Mouse (Mus musculus) limb, embryonic 15.5 days (tissue): Measurements from ENCODE around the gene Lrch4. TPM values are rescaled to one million over a fixed set of nuclear protein-coding genes. Genes with fewer than 3 reads are reported as not detected.

Experiments
- ATAC-seq: fragments of 200-750 bp; cut with Nextera tagmentation; 2 replicates; pipeline ENCODE4 v1.8.0; 2017; ENCODE audit warnings: low read depth, moderate TSS enrichment; ENCODE audit not compliant: insufficient number of reproducible peaks, low FRiP score, low TSS enrichment
- H3K27ac ChIP-seq: fragments of 300-500 bp; sonication (generic); 2 replicates; pipeline ENCODE4 v1.5.1; 2015; ENCODE audit warnings: moderate library complexity, mild to moderate bottlenecking, inconsistent platforms
- H3K27me3 ChIP-seq: fragments of 300-500 bp; sonication (generic); 2 replicates; pipeline ENCODE4 v1.6.1; 2015; ENCODE audit warnings: inconsistent platforms
- H3K36me3 ChIP-seq: fragments of 300-500 bp; sonication (generic); 2 replicates; pipeline ENCODE4 v1.6.1; 2015; ENCODE audit warnings: inconsistent platforms
- H3K4me1 ChIP-seq: fragments of 300-500 bp; sonication (generic); 2 replicates; pipeline ENCODE4 v1.6.1; 2015; ENCODE audit warnings: inconsistent platforms
- H3K4me2 ChIP-seq: fragments of 300-500 bp; sonication (generic); 2 replicates; pipeline ENCODE4 v1.6.1; 2015; ENCODE audit warnings: mild to moderate bottlenecking, inconsistent platforms
- H3K4me3 ChIP-seq: fragments of 300-500 bp; sonication (generic); 2 replicates; pipeline ENCODE4 v1.5.1; 2015; ENCODE audit warnings: mild to moderate bottlenecking, inconsistent platforms
- H3K9ac ChIP-seq: fragments of 300-500 bp; sonication (generic); 2 replicates; pipeline ENCODE4 v1.6.1; 2015; ENCODE audit warnings: inconsistent platforms
- H3K9me3 ChIP-seq: fragments of 300-500 bp; sonication (generic); 2 replicates; pipeline ENCODE4 v1.6.1; 2016; ENCODE audit warnings: inconsistent platforms
- WGBS: fragments of 180-500 bp; shearing (Covaris S2); methylation state at CpG from one replicate; pipeline ENCODE4 v1.1.7; 2015; 5-methylcytosine and 5-hydroxymethylcytosine counted together
- polyA plus RNA-seq: library from polyadenylated mRNA; unstranded; fragments of >200 nt; fragmentation: Nextera tagmentation; extraction: Ambion mirVana; gene quantifications from 2 replicates; pipeline ENCODE4 v1.2.1, GENCODE M21; 2015

Gene Lrch4
- polyA plus RNA-seq, 1 experiment from 2014 or later: 32.8 TPM

DNA sequence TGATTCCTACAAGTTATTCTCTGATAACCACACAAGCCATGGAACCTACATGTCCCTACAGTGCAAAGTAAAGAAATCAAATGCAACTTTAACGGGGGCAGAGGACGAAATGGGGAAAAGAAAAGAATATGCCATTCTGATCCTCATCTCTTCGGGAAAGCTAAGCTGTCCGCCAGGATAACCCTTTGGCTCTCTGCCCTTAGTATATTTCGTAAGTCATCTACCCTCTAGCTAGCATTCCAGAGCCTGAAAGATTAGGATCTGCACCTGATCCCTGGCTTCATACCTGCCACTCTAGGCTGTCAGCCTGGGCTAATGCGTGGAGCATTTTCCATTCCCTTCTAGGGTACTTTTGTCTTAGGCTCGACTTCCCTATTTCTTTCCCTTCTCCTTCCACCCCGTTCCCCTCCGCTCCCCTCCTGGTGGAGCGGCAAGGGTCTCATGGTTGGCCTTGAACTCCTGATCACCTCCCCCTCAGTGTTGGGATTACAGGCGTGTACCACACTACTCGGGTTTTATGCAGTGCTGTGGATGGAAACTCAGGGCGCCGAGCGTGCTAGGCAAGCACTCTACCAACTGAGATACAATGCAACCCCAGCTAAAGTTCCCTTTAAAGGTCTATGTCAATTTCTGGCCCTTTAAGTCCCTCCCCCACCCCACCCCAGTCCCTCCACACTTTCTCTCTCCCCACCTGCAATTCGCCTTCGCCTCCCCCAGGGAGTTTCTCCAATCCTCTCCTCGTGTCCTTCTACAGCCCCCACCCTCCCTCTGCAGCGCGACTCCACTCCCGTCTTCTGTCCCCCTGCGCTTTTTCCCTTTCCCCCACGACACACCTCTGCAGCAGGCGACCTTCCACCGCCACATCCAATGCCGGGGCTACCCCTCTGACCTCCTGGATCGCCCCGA lies 54.7 kb downstream of the Lrch4 start:
- WGBS: 11% methylated on average over 28 of the region's 28 CpGs
- H3K27ac ChIP-seq: no peak overlapping the region
- no peak for ATAC-seq
- H3K9ac ChIP-seq: peak overlapping the region; percentile 62
- H3K9me3 ChIP-seq: no peaks in the 10 kb centered on the region
- H3K36me3 ChIP-seq: no peaks in the 10 kb centered on the region
- peak overlapping the region; percentile 78 for H3K4me3 ChIP-seq
- peak overlapping the region; percentile 94 for H3K4me2 ChIP-seq
- no peaks in the 10 kb centered on the region for H3K27me3 ChIP-seq
- peaks cover 19% of the 10 kb centered on the region for H3K4me1 ChIP-seq

DNA sequence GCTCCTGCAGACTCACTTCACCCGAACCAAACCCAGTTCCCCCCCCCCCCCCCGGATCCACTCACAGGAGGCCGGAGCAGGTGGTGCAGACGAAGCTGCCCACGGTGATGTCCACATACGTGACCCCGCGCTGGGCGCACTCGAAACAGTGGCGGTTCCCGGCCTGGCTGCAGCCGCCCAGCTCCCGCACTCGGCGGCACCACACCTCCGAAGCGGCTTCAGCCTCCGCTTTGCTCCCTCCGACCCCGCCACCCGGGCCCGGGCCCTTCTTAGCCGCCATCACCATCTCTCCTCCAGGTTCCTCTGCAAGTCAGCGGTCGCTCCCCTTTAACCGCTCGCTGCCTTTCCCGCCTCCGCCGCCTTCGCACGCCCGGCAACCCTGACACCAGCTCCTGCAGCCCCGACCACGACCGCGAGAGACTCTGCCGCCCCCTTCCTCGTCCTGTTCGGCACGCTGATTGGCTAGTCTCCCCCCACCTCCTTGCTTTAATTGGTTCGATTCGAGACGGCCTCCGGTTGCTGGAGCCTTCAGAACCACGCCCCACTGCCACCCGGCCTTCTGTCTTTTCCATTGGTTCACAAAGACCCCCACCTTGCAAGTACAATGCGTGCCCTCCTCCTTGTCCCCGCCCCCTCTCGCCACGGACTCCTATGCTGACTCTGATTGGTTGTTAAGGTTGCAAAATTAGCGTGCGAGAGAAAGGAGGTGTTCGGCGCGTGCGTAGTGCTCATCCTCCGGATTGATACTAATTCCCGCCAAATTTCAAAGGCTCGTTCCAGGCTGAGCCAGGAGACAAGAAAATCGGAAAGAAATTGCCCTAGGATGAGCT lies 55.6 kb downstream of the Lrch4 start, which contains the start of gene Agfg2:
Gene Agfg2 (minus strand): TSS at position 433 of the 830 bp plus-strand sequence.
- peak within 1 kb of the TSS; percentile 77 for H3K27ac ChIP-seq

DNA sequence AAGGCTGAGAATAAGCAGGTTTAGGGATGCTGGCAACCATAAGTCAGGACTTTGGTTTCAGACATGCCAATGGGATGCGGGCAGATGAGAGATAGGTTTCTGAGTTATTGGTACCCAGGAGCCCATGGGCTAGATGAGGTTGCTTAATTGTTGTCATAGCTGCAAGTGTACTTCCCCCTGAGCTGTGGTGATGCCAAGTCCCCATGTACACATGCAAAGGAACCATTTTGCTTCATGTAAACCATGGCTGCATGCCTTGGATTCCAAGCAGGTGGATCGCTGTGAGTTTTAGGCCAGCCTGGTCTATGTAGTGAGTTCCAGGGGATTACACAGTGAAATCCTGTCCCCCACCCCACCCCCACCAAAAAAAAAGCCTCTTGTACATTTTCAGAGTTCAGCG lies 56.7 kb downstream of the Lrch4 start:
- H3K36me3 ChIP-seq: no peaks in the 10 kb centered on the region
- no peak overlapping the region for H3K27ac ChIP-seq
- no peaks in the 10 kb centered on the region for H3K27me3 ChIP-seq
- 95% methylated on average over 3 of the region's 3 CpGs for WGBS
- H3K4me3 ChIP-seq: no peak overlapping the region
- no peak overlapping the region for H3K4me2 ChIP-seq
- no peak overlapping the region for H3K9ac ChIP-seq
- no peaks in the 10 kb centered on the region for H3K9me3 ChIP-seq
- ATAC-seq: no peak
- peaks cover 19% of the 10 kb centered on the region for H3K4me1 ChIP-seq

More for the DNA sequence above, 55.6 kb downstream of the Lrch4 start, which contains the start of gene Agfg2:
- Histone ChIP-seq H3K9me3 (no peaks in the 10 kb centered on the region), H3K36me3 (no peaks in the 10 kb centered on the region), H3K4me2 (peak within 1 kb of the TSS; percentile 94), H3K27me3 (no peaks in the 10 kb centered on the region), H3K9ac (peak within 1 kb of the TSS; percentile 62), H3K4me3 (peak within 1 kb of the TSS; percentile 78), H3K4me1 (peaks cover 19% of the 10 kb centered on the region)
- ATAC-seq: peak; percentile 99
- under 1% methylated on average over 57 of the region's 62 CpGs for WGBS

DNA sequence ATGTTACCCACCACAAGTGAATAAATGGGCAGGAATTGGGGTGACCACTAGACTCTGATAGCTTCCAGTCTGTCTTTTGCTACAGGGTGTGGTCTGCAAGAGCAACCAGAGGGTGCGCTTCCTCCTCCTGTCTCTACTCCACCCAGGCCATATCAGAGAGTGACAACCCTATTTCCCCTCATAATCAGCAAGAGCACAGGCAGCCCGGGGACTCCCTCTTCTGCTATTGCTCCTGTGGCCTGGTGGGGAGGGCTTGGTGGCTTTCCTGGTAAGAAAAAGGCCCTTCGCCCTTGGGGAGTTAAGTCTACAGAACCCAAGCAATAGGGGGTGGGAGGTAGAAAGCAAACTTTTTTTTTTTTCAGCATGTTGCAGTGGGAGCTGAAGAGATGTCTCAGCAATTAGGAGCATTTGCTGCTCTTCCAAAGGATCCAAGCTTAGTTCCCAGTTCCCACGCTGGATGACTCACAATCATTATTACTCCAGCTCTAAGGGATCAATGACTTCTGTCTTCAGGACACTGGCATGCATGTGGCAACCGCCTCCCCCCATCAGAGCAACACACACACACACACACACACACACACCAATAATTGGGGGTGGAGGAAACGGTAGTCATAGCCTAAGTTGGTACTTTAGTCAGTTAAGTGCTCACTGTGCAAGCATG lies 57.3 kb downstream of the Lrch4 start:
- no peak overlapping the region for H3K27ac ChIP-seq
- H3K4me1 ChIP-seq: peaks cover 19% of the 10 kb centered on the region
- WGBS: 81% methylated on average over 6 of the region's 6 CpGs
- no peak overlapping the region for H3K4me3 ChIP-seq
- ATAC-seq: no peak
- H3K36me3 ChIP-seq: no peaks in the 10 kb centered on the region
- no peak overlapping the region for H3K9ac ChIP-seq
- no peak overlapping the region for H3K4me2 ChIP-seq
- H3K9me3 ChIP-seq: no peaks in the 10 kb centered on the region
- no peaks in the 10 kb centered on the region for H3K27me3 ChIP-seq

DNA sequence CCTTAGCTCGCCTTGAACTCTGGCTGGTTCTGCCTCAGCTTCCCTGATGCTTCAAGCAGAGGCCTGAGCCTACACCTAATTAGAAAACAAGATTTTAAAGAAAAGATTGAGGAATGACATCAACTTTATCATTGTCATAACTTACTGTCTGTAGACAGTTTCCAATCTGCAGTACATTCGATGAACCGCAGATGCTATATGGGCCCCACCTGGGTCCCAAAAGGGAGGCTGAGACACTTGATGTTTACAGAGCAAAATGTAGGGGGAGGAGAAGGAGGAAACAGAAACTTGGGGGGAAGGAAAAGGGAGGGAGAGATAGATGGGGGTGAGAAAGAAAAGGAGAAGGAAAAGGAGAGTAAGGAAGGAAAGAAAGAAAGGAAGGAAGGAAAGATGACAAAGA lies 61.1 kb downstream of the Lrch4 start:
- Histone ChIP-seq H3K4me1 (peaks cover 5% of the 10 kb centered on the region; the same call in 1 of the 2 replicates), H3K9ac (no peak overlapping the region), H3K4me2 (no peak overlapping the region), H3K36me3 (no peaks in the 10 kb centered on the region), H3K27ac (no peak overlapping the region), H3K27me3 (no peaks in the 10 kb centered on the region), H3K9me3 (no peaks in the 10 kb centered on the region), H3K4me3 (no peak overlapping the region)
- ATAC-seq: no peak
- 76% methylated on average over 3 of the region's 3 CpGs for WGBS

DNA sequence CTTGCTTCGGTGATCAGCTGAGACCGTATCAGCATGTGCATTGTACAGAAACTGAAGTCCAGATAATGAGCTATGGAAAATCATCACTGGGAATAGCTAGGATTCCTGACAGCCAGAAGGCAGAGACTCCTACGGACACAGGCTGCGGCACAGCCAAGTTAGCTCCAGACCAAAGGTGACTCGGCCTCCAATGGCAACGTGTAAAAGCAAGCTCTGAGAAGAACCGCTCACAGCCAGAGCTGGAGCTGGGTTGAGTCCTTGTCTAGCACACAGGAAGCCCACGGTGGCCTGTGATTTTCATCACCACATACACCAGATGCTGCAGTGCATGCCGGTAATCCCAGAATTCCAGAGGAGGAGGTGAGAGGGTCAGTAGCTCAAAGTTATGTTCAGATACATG lies 61.6 kb downstream of the Lrch4 start:
- Histone ChIP-seq H3K9me3 (no peaks in the 10 kb centered on the region), H3K36me3 (no peaks in the 10 kb centered on the region), H3K27me3 (no peaks in the 10 kb centered on the region), H3K4me1 (no peaks in the 10 kb centered on the region), H3K27ac (no peak overlapping the region), H3K9ac (no peak overlapping the region), H3K4me2 (no peak overlapping the region), H3K4me3 (no peak overlapping the region)
- no peak for ATAC-seq
- 58% methylated on average over 9 of the region's 9 CpGs for WGBS

Other genes with a start within 250 kb of the Lrch4 start
- 0.10 and 0.13 TPM in 2 replicates for gene Zan, start 152.1 kb upstream of the Lrch4 start, polyA plus RNA-seq
- 46.5 and 46.7 TPM in 2 replicates for gene Pop7, start 126.6 kb upstream of the Lrch4 start, polyA plus RNA-seq
- gene Gigyf1, start 110.6 kb upstream of the Lrch4 start, polyA plus RNA-seq: 10.3 and 12.0 TPM in 2 replicates
- 0.26 TPM in 1 of 2 replicates, not detected in the other for gene Epo, start 95.9 kb upstream of the Lrch4 start, polyA plus RNA-seq
- gene Gnb2, start 95.6 kb upstream of the Lrch4 start, polyA plus RNA-seq: 350 and 394 TPM in 2 replicates
- 0.35 and 0.36 TPM in 2 replicates for gene Actl6b, start 75.6 kb upstream of the Lrch4 start, polyA plus RNA-seq
- 1.4 and 1.6 TPM in 2 replicates for gene Tfr2, start 59.3 kb upstream of the Lrch4 start, polyA plus RNA-seq
- 40.6 and 41.8 TPM in 2 replicates for gene Mospd3, start 28.1 kb upstream of the Lrch4 start, polyA plus RNA-seq
- gene Pcolce, start 15.3 kb upstream of the Lrch4 start, polyA plus RNA-seq: 303 and 362 TPM in 2 replicates
- 0.09 TPM in 1 of 2 replicates, not detected in the other for gene Fbxo24, start 119 bp upstream of the Lrch4 start, polyA plus RNA-seq
- gene Gm20605, start 54 bp downstream of the Lrch4 start, polyA plus RNA-seq: 8.0 and 8.5 TPM in 2 replicates
- gene Sap25, start 12.2 kb downstream of the Lrch4 start, polyA plus RNA-seq: 4.8 and 6.0 TPM in 2 replicates
- gene Irs3, start 16.6 kb downstream of the Lrch4 start, polyA plus RNA-seq: 0.19 and 0.38 TPM in 2 replicates
- gene Agfg2, start 55.6 kb downstream of the Lrch4 start, polyA plus RNA-seq: 15.9 and 17.4 TPM in 2 replicates
- 1.9 and 3.5 TPM in 2 replicates for gene Nyap1, start 112.5 kb downstream of the Lrch4 start, polyA plus RNA-seq
- 169 and 197 TPM in 2 replicates for gene Tsc22d4, start 116.6 kb downstream of the Lrch4 start, polyA plus RNA-seq
- gene Ppp1r35, start 149.7 kb downstream of the Lrch4 start, polyA plus RNA-seq: 22.2 and 27.8 TPM in 2 replicates
- gene Mepce, start 158.5 kb downstream of the Lrch4 start, polyA plus RNA-seq: 8.7 and 9.2 TPM in 2 replicates
- 19.7 and 24.4 TPM in 2 replicates for gene Zcwpw1, start 158.7 kb downstream of the Lrch4 start, polyA plus RNA-seq
- 0.58 and 1.2 TPM in 2 replicates for gene Pilra, start 207.2 kb downstream of the Lrch4 start, polyA plus RNA-seq
- 0.29 and 0.40 TPM in 2 replicates for gene Pilrb1, start 229.0 kb downstream of the Lrch4 start, polyA plus RNA-seq
- gene Pilrb2, start 242.7 kb downstream of the Lrch4 start, polyA plus RNA-seq: 0.22 and 1.2 TPM in 2 replicates